Mouse (Mus musculus) liver, embryonic 13.5 days (tissue): ENCODE results near the gene Erich3. TPM values are rescaled to one million over a fixed set of nuclear protein-coding genes. Genes with fewer than 3 reads are reported as not detected.

Experiments used
- ATAC-seq: fragments of 200-750 bp; cut with Nextera tagmentation; 2 replicates; pipeline ENCODE4 v1.8.0; 2017; ENCODE audit warnings: low read depth, mild to moderate bottlenecking, moderate number of reproducible peaks, moderate library complexity
- DNase-seq: peaks from one replicate; pipeline ENCODE4 v3.0.0; 2022
- H3K27ac ChIP-seq: fragments of 300-500 bp; sonication (generic); 2 replicates; pipeline ENCODE4 v1.5.1; 2015; ENCODE audit warnings: moderate library complexity, mild to moderate bottlenecking, inconsistent platforms
- H3K27me3 ChIP-seq: fragments of 300-500 bp; sonication (generic); 2 replicates; pipeline ENCODE4 v1.6.1; 2015; ENCODE audit warnings: mild to moderate bottlenecking, inconsistent platforms
- H3K36me3 ChIP-seq: fragments of 300-500 bp; sonication (generic); 2 replicates; pipeline ENCODE4 v1.6.1; 2015; ENCODE audit warnings: mild to moderate bottlenecking, inconsistent platforms
- H3K4me1 ChIP-seq: fragments of 300-500 bp; sonication (generic); replicated peaks from 2 replicates; pipeline ENCODE4 v1.6.1; 2015; ENCODE audit warnings: inconsistent platforms
- H3K4me2 ChIP-seq: fragments of 300-500 bp; sonication (generic); 2 replicates; pipeline ENCODE4 v1.6.1; 2015; ENCODE audit warnings: inconsistent platforms, mild to moderate bottlenecking, moderate library complexity
- H3K4me3 ChIP-seq: fragments of 300-500 bp; sonication (generic); replicated peaks from 2 replicates; pipeline ENCODE4 v1.5.1; 2015; ENCODE audit warnings: mild to moderate bottlenecking, inconsistent platforms
- H3K9ac ChIP-seq: fragments of 300-500 bp; sonication (generic); 2 replicates; pipeline ENCODE4 v1.6.1; 2015; ENCODE audit warnings: mild to moderate bottlenecking, inconsistent platforms
- H3K9me3 ChIP-seq: fragments of 300-500 bp; sonication (generic); replicated peaks from 2 replicates; pipeline ENCODE4 v1.6.1; 2016; ENCODE audit warnings: inconsistent platforms
- WGBS: fragments of 180-500 bp; shearing (Covaris S2); methylation state at CpG from one replicate; pipeline ENCODE4 v1.1.7; 2015; ENCODE audit not compliant: insufficient replicate concordance; 5-methylcytosine and 5-hydroxymethylcytosine counted together
- polyA plus RNA-seq: library from polyadenylated mRNA; unstranded; fragments of >200 nt; fragmentation: Nextera tagmentation; extraction: Ambion mirVana; gene quantifications from 2 replicates; pipeline ENCODE4 v1.2.1, GENCODE M21; 2015

Erich3 gene
- polyA plus RNA-seq, 1 experiment from 2014 or later, result not detected

- DNase-seq, result no peak
- H3K4me1 ChIP-seq, result no peaks in the 10 kb centered on the region
Observed at GRCm38 (mm10) chr3:154683667-154684066, 20.0 kb downstream of the Erich3 start.

GRCm38 (mm10) chr3:154690260-154690659 is 26.6 kb downstream of the Erich3 start:
- no peaks in the 10 kb centered on the region for H3K36me3 ChIP-seq
- ATAC-seq, result no peak

More at GRCm38 (mm10) chr3:154683667-154684066, 20.0 kb downstream of the Erich3 start:
- no peak for ATAC-seq
- WGBS, result 66% methylated on average over 2 of the region's 2 CpGs
- H3K27ac ChIP-seq, result no peak overlapping the region
- H3K36me3 ChIP-seq, result no peaks in the 10 kb centered on the region
- no peak overlapping the region for H3K4me3 ChIP-seq
- no peak overlapping the region for H3K4me2 ChIP-seq
- H3K9me3 ChIP-seq, result no peaks in the 10 kb centered on the region
- H3K9ac ChIP-seq, result no peak overlapping the region
- H3K27me3 ChIP-seq, result no peaks in the 10 kb centered on the region

GRCm38 (mm10) chr3:154691897-154692571 is 28.4 kb downstream of the Erich3 start:
- Histone ChIP-seq H3K4me2 (no peak overlapping the region), H3K9ac (no peak overlapping the region), H3K27ac (no peak overlapping the region), H3K36me3 (no peaks in the 10 kb centered on the region), H3K27me3 (no peaks in the 10 kb centered on the region), H3K9me3 (no peaks in the 10 kb centered on the region), H3K4me3 (no peak overlapping the region), H3K4me1 (no peaks in the 10 kb centered on the region)
- no peak for DNase-seq
- no peak; the same call in 1 of the 2 replicates for ATAC-seq
- 38% methylated on average over 14 of the region's 14 CpGs for WGBS

More at GRCm38 (mm10) chr3:154690260-154690659, 26.6 kb downstream of the Erich3 start:
- Histone ChIP-seq H3K4me1 (no peaks in the 10 kb centered on the region), H3K4me2 (no peak overlapping the region), H3K9me3 (no peaks in the 10 kb centered on the region), H3K27me3 (no peaks in the 10 kb centered on the region), H3K4me3 (no peak overlapping the region), H3K27ac (no peak overlapping the region), H3K9ac (no peak overlapping the region)
- no peak for DNase-seq

GRCm38 (mm10) chr3:154692572-154692922 is 28.9 kb downstream of the Erich3 start:
- DNase-seq, result no peak
- Histone ChIP-seq H3K4me2 (no peak overlapping the region), H3K9me3 (no peaks in the 10 kb centered on the region), H3K27me3 (no peaks in the 10 kb centered on the region), H3K4me3 (no peak overlapping the region), H3K36me3 (no peaks in the 10 kb centered on the region), H3K4me1 (no peaks in the 10 kb centered on the region), H3K27ac (no peak overlapping the region), H3K9ac (no peak overlapping the region)
- WGBS, result 49% methylated on average over 3 of the region's 3 CpGs
- ATAC-seq, result no peak

GRCm38 (mm10) chr3:154693902-154694301 is 30.2 kb downstream of the Erich3 start:
- H3K36me3 ChIP-seq, result no peaks in the 10 kb centered on the region
- ATAC-seq, result no peak
- DNase-seq, result no peak

GRCm38 (mm10) chr3:154696611-154697010 is 33.0 kb downstream of the Erich3 start:
- Histone ChIP-seq H3K9ac (no peak overlapping the region), H3K36me3 (no peaks in the 10 kb centered on the region), H3K9me3 (no peaks in the 10 kb centered on the region), H3K4me1 (no peaks in the 10 kb centered on the region), H3K27me3 (no peaks in the 10 kb centered on the region), H3K4me2 (no peak overlapping the region), H3K4me3 (no peak overlapping the region), H3K27ac (no peak overlapping the region)
- ATAC-seq (no peak), DNase-seq (no peak)
- WGBS, result 74% methylated on average over 3 of the region's 3 CpGs

More at GRCm38 (mm10) chr3:154693902-154694301, 30.2 kb downstream of the Erich3 start:
- Histone ChIP-seq H3K9me3 (no peaks in the 10 kb centered on the region), H3K4me3 (no peak overlapping the region), H3K27ac (no peak overlapping the region), H3K4me2 (no peak overlapping the region), H3K4me1 (no peaks in the 10 kb centered on the region), H3K9ac (no peak overlapping the region), H3K27me3 (no peaks in the 10 kb centered on the region)
- 77% methylated on average over 4 of the region's 4 CpGs for WGBS

- DNase-seq (no peak), ATAC-seq (no peak)
- H3K9ac ChIP-seq, result no peak overlapping the region
- H3K4me1 ChIP-seq, result no peaks in the 10 kb centered on the region
- H3K36me3 ChIP-seq, result no peaks in the 10 kb centered on the region
- H3K4me2 ChIP-seq, result no peak overlapping the region
- no peak overlapping the region for H3K4me3 ChIP-seq
- H3K9me3 ChIP-seq, result no peaks in the 10 kb centered on the region
- 48% methylated on average over 5 of the region's 5 CpGs for WGBS
- H3K27ac ChIP-seq, result no peak overlapping the region
- H3K27me3 ChIP-seq, result no peaks in the 10 kb centered on the region
Observed at GRCm38 (mm10) chr3:154698907-154699306, 35.2 kb downstream of the Erich3 start.

GRCm38 (mm10) chr3:154700296-154700695 is 36.6 kb downstream of the Erich3 start:
- Histone ChIP-seq H3K4me1 (no peaks in the 10 kb centered on the region), H3K4me3 (no peak overlapping the region), H3K9me3 (no peaks in the 10 kb centered on the region), H3K4me2 (no peak overlapping the region), H3K27ac (no peak overlapping the region), H3K36me3 (no peaks in the 10 kb centered on the region), H3K9ac (no peak overlapping the region), H3K27me3 (no peaks in the 10 kb centered on the region)
- 56% methylated on average over 3 of the region's 3 CpGs for WGBS
- ATAC-seq, result no peak
- no peak for DNase-seq

GRCm38 (mm10) chr3:154700735-154701134 is 37.1 kb downstream of the Erich3 start:
- Histone ChIP-seq H3K4me1 (no peaks in the 10 kb centered on the region), H3K9ac (no peak overlapping the region), H3K27me3 (no peaks in the 10 kb centered on the region), H3K9me3 (no peaks in the 10 kb centered on the region), H3K4me3 (no peak overlapping the region), H3K4me2 (no peak overlapping the region), H3K36me3 (no peaks in the 10 kb centered on the region), H3K27ac (no peak overlapping the region)
- 49% methylated on average over 2 of the region's 2 CpGs for WGBS
- DNase-seq, result no peak
- no peak for ATAC-seq

- Histone ChIP-seq H3K9ac (no peak overlapping the region), H3K9me3 (no peaks in the 10 kb centered on the region), H3K36me3 (no peaks in the 10 kb centered on the region), H3K4me2 (no peak overlapping the region), H3K27ac (no peak overlapping the region), H3K4me3 (no peak overlapping the region), H3K27me3 (no peaks in the 10 kb centered on the region), H3K4me1 (no peaks in the 10 kb centered on the region)
- WGBS, result 61% methylated on average over 6 of the region's 6 CpGs
- DNase-seq (no peak), ATAC-seq (no peak)
Observed at GRCm38 (mm10) chr3:154704755-154705154, 41.1 kb downstream of the Erich3 start.

- no peak for ATAC-seq
- H3K27me3 ChIP-seq, result no peaks in the 10 kb centered on the region
- H3K4me2 ChIP-seq, result no peak overlapping the region
- H3K27ac ChIP-seq, result no peak overlapping the region
- no peak overlapping the region for H3K4me3 ChIP-seq
- no peaks in the 10 kb centered on the region for H3K36me3 ChIP-seq
- 65% methylated on average over 3 of the region's 3 CpGs for WGBS
- H3K9ac ChIP-seq, result no peak overlapping the region
- DNase-seq, result no peak
- no peaks in the 10 kb centered on the region for H3K9me3 ChIP-seq
- no peaks in the 10 kb centered on the region for H3K4me1 ChIP-seq
Observed at GRCm38 (mm10) chr3:154708150-154708549, 44.5 kb downstream of the Erich3 start.

- Histone ChIP-seq H3K4me1 (no peaks in the 10 kb centered on the region), H3K4me2 (no peak overlapping the region), H3K27me3 (no peaks in the 10 kb centered on the region), H3K4me3 (no peak overlapping the region), H3K9me3 (no peaks in the 10 kb centered on the region), H3K9ac (no peak overlapping the region), H3K27ac (no peak overlapping the region), H3K36me3 (no peaks in the 10 kb centered on the region)
- ATAC-seq, result no peak
- DNase-seq, result no peak
- 61% methylated on average over 7 of the region's 7 CpGs for WGBS
Observed at GRCm38 (mm10) chr3:154723198-154723597, 59.5 kb downstream of the Erich3 start.
